Mouse (Mus musculus): ENCODE measurements around the gene Gm17542. TPM values are rescaled to one million over a fixed set of nuclear protein-coding genes. Genes with fewer than 3 reads are reported as not detected.

Gm17542 gene
- not detected for polyA plus RNA-seq (2017; shearing (Covaris generic))

GRCm38 (mm10) chr10:58718110-58718509 lies at the start of gene Gm17542:
TSS of gene Gm17542 (minus strand) at chr10:58718210.

GRCm38 (mm10) chr10:58675533-58675932 lies 42.5 kb downstream of the Gm17542 start, which contains the start of gene Edar:
TSS of gene Edar (minus strand) at chr10:58675654.

Other genes with a start within 250 kb of the Gm17542 start
- gene Ccdc138, start 220.3 kb downstream of the Gm17542 start, polyA plus RNA-seq (2017; shearing (Covaris generic)): 3.3 TPM
- gene Edar, start 42.6 kb downstream of the Gm17542 start, polyA plus RNA-seq (2017; shearing (Covaris generic)): not detected
- gene Sh3rf3, start 95.1 kb upstream of the Gm17542 start, polyA plus RNA-seq (2017; shearing (Covaris generic)): not detected